Mouse (Mus musculus) yolk sac, embryonic 10.5 days (tissue): ENCODE results near the gene Bmp10.

ENCODE experiments used
- DNase-seq: peaks from one replicate; pipeline ENCODE4 v3.0.0-alpha.2; 2017; ENCODE audit warnings: low spot score

Bmp10 gene

GRCm38 (mm10) chr6:87428487-87429044 lies at the start of gene Bmp10:
TSS of gene Bmp10 (plus strand) at chr6:87428994.
- no peak for DNase-seq

GRCm38 (mm10) chr6:87383926-87384691 lies 44.7 kb upstream of the Bmp10 start:
- DNase-seq, result no peak

DNA sequence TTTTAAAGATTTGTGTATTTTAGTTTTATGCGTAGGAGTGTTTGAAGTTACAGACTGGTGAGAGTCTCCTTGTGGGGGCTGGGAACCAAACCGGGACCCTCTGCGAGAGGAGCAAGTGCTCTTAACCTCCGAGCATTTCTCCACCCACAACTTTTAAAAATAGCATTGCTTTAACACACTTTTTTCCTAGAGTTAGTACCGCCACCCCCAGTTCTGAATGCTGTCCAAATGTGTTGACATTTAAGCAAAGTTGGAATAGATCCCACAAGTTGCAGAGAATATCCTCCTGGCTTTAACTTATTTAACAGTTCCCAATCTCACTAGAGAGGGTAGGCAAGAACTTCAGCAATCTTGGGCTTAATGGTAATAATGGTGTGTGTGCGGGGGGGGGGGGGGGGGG lies 44.0 kb upstream of the Bmp10 start:
- DNase-seq, result no peak

- DNase-seq, result peak; percentile 35
Observed at GRCm38 (mm10) chr6:87386203-87386602, 42.6 kb upstream of the Bmp10 start.

DNA sequence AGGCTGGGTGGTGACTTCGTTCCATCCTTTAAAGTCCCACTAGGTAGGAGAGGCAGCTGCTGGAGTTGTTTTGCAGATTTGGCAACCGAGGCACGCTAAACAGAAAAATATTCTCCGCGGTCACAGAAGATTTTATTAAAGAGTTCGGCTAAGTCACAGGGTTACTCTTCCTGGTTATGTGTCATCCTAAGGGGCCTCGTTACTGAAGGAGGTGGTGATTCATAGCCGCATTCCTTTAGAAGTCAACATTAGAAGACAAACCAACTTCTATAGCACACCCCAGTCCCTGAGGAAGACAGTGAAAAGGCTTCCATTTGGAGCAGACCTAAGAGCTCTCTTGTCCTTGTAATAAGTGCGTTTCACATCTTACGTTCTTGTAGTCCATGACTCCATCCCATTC lies 42.1 kb upstream of the Bmp10 start:
- DNase-seq, result no peak

DNA sequence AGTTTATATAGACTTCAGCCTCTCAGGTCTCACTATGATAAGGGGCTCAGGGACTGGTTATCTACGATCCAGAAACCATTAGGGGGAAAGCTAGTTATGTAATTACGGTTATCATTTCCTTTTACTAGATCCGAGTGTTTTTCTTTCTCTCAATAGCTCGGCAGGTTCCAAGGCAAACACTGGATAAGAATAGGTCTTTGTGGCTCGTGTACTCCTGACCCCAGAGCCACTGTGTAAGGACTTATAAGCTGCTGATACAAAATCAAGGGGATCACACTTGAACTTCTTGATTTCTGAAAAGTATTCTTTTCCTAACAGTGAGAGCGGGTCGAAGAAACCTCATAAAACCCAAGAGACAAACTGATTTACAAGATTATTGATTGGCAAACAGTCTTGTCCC lies 39.9 kb upstream of the Bmp10 start, which contains the start of gene Gkn3:
Gene Gkn3 (minus strand): TSS at position 59 of the 400 bp plus-strand sequence.
- DNase-seq, result no peak

DNA sequence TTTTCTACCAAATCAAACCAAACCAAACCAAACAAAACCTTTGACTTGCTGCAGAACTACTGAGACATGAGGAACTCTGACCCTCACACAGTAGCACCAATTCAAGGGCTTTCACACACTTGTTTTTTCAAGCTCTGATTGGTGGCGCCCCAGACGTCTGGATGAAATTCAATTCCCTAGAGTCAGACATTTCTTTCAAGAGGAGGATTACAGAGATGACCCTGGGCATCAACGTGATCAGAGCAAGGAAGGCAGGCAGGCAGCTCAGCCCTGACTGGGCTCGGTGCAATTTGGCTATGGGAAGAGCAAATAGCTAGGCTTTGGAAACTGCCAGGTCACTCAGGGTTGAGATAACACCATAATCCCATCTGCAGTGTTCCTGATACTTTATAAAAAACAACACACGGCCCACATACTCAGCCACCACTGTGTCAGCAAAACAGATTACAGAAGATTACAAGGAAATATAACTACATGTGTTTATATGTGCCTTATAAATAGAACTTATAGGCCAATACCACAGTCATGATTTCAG lies 39.3 kb upstream of the Bmp10 start:
- peak; percentile 20 for DNase-seq

DNA sequence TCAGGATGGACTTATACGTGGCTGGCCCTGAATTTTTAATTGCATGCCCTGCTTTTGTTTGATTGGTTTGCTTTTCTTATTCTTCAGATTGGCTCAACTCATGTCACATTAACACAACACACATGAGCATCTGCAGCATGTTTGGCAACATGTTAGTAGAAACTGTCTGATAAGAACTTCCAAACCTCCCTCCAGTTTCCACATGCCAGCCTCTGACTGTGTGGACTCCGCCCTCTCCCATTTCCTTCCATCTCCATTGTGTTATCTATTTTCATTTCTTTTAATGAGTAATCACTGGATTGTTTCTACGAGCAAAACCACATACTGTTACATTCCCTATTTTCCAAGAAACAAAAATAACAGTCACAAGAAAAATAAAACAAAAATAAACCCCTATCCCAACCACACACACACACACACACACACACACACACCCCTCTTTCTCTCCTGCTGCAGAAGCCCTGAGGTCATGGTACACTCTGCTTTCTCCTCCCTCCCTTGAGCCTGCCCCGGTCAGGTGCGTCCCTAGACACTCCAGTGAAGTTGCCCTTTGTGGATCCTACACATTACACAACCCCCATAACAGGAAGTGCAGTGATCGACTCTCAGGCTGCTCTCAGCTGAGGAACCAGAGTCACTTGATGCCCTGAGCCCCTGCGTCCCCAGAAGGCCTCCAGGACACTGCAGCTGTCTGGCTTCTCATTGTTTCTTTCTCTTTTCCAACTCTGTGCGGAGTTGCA lies 35.2 kb upstream of the Bmp10 start:
- DNase-seq, result peak; percentile 42

- DNase-seq, result no peak
Observed at GRCm38 (mm10) chr6:87394783-87395182, 34.0 kb upstream of the Bmp10 start.

DNA sequence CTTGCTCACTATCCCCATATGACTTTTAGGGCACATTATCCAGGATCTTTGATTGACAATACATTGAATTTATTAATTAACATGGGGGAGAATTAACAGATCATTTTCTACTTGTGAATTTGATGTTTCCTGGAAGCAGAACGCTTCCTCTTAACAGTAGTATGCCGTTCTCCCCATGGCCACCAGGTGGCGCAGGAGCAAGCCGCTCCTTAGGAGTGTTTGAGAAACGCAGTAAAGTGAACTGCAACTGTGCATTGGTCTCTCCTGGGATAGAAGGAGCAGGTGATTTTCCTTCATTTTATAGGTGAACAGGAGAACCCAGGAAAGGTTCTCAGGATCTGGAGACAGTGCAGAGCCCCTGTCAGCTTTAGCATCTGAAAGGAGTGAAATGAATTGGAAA lies 29.7 kb upstream of the Bmp10 start:
- no peak for DNase-seq

DNA sequence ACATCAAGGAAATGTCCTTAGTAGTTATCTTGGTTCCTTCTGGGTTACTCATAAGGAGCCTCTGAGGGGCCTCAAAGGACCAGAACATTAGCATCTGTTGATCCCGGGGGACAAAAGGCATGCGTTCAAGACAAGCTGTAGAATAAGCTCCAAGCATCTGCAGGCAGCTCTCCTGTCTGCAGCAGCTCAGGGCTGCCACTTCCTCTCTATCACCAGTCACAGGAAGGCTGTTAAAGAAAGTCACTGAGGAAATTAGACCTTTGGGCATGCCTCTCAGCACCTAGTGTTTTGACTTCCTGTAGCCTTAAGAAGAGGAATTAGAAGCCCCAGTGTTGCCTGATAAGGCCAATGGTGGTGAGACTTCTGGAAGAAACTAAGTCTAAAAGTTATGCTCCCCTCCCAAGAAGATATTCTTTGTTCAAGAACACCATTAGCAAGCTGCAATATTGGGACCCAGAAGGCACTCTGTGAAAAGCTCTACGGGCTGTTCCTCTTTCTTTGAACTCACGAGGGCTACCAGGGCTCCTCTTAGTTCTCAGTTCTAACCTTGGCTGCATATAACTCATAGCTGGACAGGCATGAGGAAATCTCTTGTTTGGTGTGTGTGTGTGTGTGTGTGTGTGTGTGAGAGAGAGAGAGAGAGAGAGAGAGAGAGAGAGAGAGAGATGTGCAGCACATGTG lies 28.8 kb upstream of the Bmp10 start:
- no peak for DNase-seq

- DNase-seq, result no peak
Observed at GRCm38 (mm10) chr6:87401456-87401855, 27.3 kb upstream of the Bmp10 start.

- no peak for DNase-seq
Observed at GRCm38 (mm10) chr6:87412011-87412410, 16.8 kb upstream of the Bmp10 start.

DNA sequence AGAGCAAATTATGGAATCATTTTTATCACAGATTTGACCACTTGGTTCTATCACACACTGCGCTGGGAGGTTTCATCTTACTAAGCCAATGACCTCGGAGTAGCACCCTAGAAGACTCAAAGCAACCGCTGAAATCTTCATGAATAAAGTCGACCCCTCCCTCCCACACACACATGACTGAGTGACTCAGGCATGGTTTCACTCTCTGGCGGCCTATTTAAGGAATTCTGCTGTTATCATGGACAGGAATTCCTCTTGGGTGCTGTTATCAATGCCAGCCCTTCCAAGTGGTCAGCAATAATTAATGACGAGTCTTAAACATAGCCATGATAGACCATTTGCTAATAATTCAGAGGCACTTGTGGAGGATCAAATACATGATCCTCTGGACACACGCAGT lies 6.5 kb upstream of the Bmp10 start:
- no peak for DNase-seq

- no peak for DNase-seq
Observed at GRCm38 (mm10) chr6:87424037-87424816, 4.6 kb upstream of the Bmp10 start.

GRCm38 (mm10) chr6:87426954-87427353 lies 1.8 kb upstream of the Bmp10 start:
- no peak for DNase-seq

GRCm38 (mm10) chr6:87427616-87428015 lies 1.2 kb upstream of the Bmp10 start:
- DNase-seq, result no peak

GRCm38 (mm10) chr6:87435791-87436190 lies 7.0 kb downstream of the Bmp10 start:
- no peak for DNase-seq

GRCm38 (mm10) chr6:87436745-87437144 lies 8.0 kb downstream of the Bmp10 start:
- DNase-seq, result no peak

GRCm38 (mm10) chr6:87443253-87443652 lies 14.5 kb downstream of the Bmp10 start:
- DNase-seq, result no peak

DNA sequence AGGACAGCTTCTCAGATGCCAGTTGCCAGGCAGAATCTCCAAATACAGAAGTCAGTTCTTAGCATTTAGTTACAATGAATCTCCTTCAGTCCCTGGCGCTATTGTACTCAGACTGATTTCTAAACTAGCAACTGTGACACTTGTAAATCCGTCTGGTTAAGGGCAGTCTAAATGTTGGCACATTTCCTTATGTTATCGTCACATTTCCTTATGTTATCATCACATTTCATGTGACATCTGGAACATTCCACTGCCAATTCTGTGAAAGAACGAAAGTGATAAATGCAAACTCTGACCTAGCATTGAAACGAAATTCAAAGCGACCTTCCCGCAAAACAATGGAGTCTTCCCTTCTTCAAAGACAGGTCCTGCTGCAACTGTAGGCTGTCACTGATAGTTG lies 16.4 kb downstream of the Bmp10 start:
- no peak for DNase-seq
